In the genomic region with DNA sequence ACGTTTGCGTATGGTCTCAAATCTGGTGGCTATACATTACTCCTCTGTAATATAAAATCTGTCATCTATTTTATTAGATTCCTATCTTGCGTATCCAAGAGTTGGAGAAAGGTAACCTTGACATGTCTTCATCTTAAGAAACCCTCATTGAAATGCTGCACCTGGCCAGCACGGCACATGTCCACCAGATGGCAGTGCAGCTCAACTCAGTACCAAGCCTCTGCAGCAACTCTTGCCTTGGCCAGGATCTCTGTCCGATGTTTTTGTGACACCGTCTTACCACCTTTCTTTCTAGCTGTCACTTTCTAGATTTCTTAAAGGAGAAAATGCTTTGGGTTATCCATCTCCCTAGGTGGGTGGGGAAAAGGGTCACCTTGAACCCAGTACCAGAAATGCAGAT, we compare ENCODE assay signal across 7 mouse cellular contexts.
DNase-seq lines count a peak whose midpoint lies in the region; ATAC-seq and TF ChIP-seq lines count a peak whose summit lies in the region.

No protein-coding gene starts in this region.

- WGBS in intestine, postnatal 0 days: 24% methylated on average over 6 of the region's 6 CpGs
- 30% methylated on average over 6 of the region's 6 CpGs for whole genome bisulfite sequencing in midbrain, embryonic 16.5 days
- 38% methylated on average over 6 of the region's 6 CpGs for WGBS in spleen, adult 2 months

- no peak overlapping the region for H3K4me2 ChIP-seq in intestine, postnatal 0 days (replicated peaks; ENCODE audit: low read depth)
- H3K4me2 ChIP-seq in midbrain, embryonic 16.5 days (ENCODE audit: low read length): no peak overlapping the region

- no peaks in the 10 kb centered on the region for H3K27me3 ChIP-seq in intestine, postnatal 0 days (replicated peaks; ENCODE audit: control insufficient read depth, insufficient read depth, low read length)
- no peaks in the 10 kb centered on the region for H3K27me3 ChIP-seq in midbrain, embryonic 16.5 days (ENCODE audit: control insufficient read depth, insufficient read depth, low read depth, low read length)
- no peaks in the 10 kb centered on the region for H3K27me3 ChIP-seq in spleen, adult 2 months (ENCODE audit: control insufficient read depth, insufficient read depth, low read length)

- TF ChIP-seq CTCF in gastrocnemius, adult 2 months (IDR thresholded peaks at IDR 0.05): peak; percentile 98
- TF ChIP-seq CTCF in intestine, postnatal 0 days (IDR thresholded peaks at IDR 0.05; ENCODE audit: low read depth): peak; percentile 97
- peak; percentile 89; the same call in 1 of the 2 replicates for TF ChIP-seq CTCF in spleen, adult 2 months (IDR thresholded peaks at IDR 0.05; ENCODE audit: extremely low read depth, insufficient read depth, insufficient read length, insufficient replicate concordance)

- H3K9me3 ChIP-seq in intestine, postnatal 0 days (ENCODE audit: control insufficient read depth): no peaks in the 10 kb centered on the region
- H3K9me3 ChIP-seq in midbrain, embryonic 16.5 days (replicated peaks; ENCODE audit: control insufficient read depth, low read length, poor library complexity, severe bottlenecking): peaks cover 3% of the 10 kb centered on the region; the same call in 1 of the 2 replicates

- no peak overlapping the region for H3K9ac ChIP-seq in intestine, postnatal 0 days (ENCODE audit: low read depth, low read length)
- H3K9ac ChIP-seq in midbrain, embryonic 16.5 days (ENCODE audit: low read depth, low read length): no peak overlapping the region

- intact Hi-C loops in gastrocnemius, adult 2 months (cut with DNase I): loop anchor here (5.0 kb wide), 1 partner anchor 342 kb away; no protein-coding TSS in a partner anchor
- intact Hi-C loops in left cerebral cortex, postnatal 14 days (cut with DNase I): loop anchor here (2.0 to 5.0 kb wide), 2 partner anchors 327 to 343 kb away; no protein-coding TSS in a partner anchor

- 0 out of 2 replicates have a peak, but pooled peaks cover under 1% of the 10 kb centered on the region for H3K4me1 ChIP-seq in intestine, postnatal 0 days (replicated peaks; ENCODE audit: control insufficient read depth, insufficient read depth, low read length)
- no peaks in the 10 kb centered on the region for H3K4me1 ChIP-seq in midbrain, embryonic 16.5 days (ENCODE audit: control insufficient read depth, insufficient read depth, low read length)
- no peaks in the 10 kb centered on the region for H3K4me1 ChIP-seq in spleen, adult 2 months (ENCODE audit: control insufficient read depth, insufficient read depth, insufficient read length)

- TF ChIP-seq POLR2A in spleen, adult 2 months (IDR thresholded peaks at IDR 0.05; ENCODE audit: low read depth, low read length): no peak

- H3K36me3 ChIP-seq in intestine, postnatal 0 days (ENCODE audit: control insufficient read depth, insufficient read depth): no peaks in the 10 kb centered on the region
- H3K36me3 ChIP-seq in midbrain, embryonic 16.5 days (ENCODE audit: control insufficient read depth, insufficient read depth, low read length): no peaks in the 10 kb centered on the region
- H3K36me3 ChIP-seq in spleen, adult 2 months (ENCODE audit: control insufficient read depth, insufficient read depth, low read length): no peaks in the 10 kb centered on the region

- ATAC-seq in activated CD4-positive, CD25-positive, alpha-beta regulatory T cell, adult 4 months: peak; percentile 90
- ATAC-seq in intestine, postnatal 0 days: no peak; the same call in 1 of the 2 replicates
- peak; percentile 56; the same call in 1 of the 2 replicates for ATAC-seq in midbrain, embryonic 16.5 days

- H3K27ac ChIP-seq in gastrocnemius, adult 2 months: no peak overlapping the region
- no peak overlapping the region for H3K27ac ChIP-seq in intestine, postnatal 0 days (ENCODE audit: low read depth, low read length)
- no peak overlapping the region for H3K27ac ChIP-seq in midbrain, embryonic 16.5 days (ENCODE audit: low read length)
- no peak overlapping the region for H3K27ac ChIP-seq in spleen, adult 2 months (ENCODE audit: insufficient read depth, low read length)

- no peak overlapping the region for H3K4me3 ChIP-seq in gastrocnemius, adult 2 months
- H3K4me3 ChIP-seq in intestine, postnatal 0 days (ENCODE audit: low read depth, low read length): no peak overlapping the region
- no peak overlapping the region for H3K4me3 ChIP-seq in midbrain, embryonic 16.5 days (ENCODE audit: low read depth, low read length)
- no peak overlapping the region for H3K4me3 ChIP-seq in spleen, adult 2 months (ENCODE audit: extremely low read depth, insufficient read depth, insufficient read length)

- peak; percentile 85 to 91 for DNase-seq in cerebellum, postnatal 25 days
- DNase-seq in gastrocnemius, adult 2 months: peak; percentile 84
- peak; percentile 67 to 84 for DNase-seq in left cerebral cortex, postnatal 14 days (ENCODE audit: low spot score in 2 of 2)
- DNase-seq in spleen, adult 2 months (ENCODE audit: low read depth in 1 of 2, low spot score in 2 of 2): peak; percentile 8 to 67

Comparison
In these comparisons a context has a peak if more than half of its experiments do, and no peak if none do; other contexts are left out.
1. DNase-seq: peak in every context shown above with its lines; median percentile 88 in cerebellum, postnatal 25 days; 84 in gastrocnemius, adult 2 months; 76 in left cerebral cortex, postnatal 14 days; 38 in spleen, adult 2 months.